Mouse (Mus musculus) naive thymus-derived CD4-positive, alpha-beta T cell, adult 2 months (primary cell): ENCODE data around the gene Ckap4.

Experiments
- DNase-seq: peaks from one replicate; pipeline ENCODE4 v3.0.0-alpha.2; 2011; ENCODE audit warnings: low read depth

The Ckap4 gene

DNA sequence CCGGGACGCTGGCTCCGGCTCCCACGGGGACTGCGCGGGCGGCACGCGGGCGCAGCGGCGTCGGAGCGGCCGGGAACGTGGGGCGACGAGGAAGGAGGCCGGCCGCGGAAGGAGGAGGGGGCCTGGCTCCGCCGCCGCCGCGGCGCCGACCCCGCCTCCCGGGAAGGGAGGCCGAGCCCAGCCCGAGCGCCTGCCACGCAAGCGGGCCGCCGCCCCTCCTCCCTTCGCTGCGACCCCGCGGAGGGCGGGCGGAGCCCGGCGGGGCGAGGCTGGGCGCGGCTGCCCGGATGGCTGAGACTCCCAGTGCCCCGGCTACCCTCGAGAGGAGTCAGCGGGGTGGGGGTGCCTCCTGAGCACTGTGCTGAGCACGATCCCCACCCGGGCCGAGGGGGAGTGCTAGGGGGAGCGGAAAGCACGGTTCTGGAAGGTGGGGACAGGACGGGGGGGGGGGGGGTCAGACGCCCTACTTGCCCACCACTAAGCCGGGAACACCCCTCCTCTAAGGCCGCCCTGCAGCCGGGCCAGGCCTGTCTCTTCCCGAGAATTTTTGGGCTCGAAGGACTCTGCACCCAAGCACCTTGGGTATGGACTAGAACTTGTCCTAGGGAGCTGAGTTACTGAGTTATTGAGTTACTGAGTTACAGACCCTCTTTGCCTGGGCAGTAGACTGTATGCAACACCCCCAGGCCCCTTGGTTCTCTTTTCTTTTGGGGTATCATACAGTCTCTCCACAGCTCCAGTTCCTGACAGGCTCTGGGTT, at the start of gene Ckap4:
Ckap4 (minus strand) TSS at position 151 of the 760 bp plus-strand sequence.
- peak; percentile 57 for DNase-seq

DNA sequence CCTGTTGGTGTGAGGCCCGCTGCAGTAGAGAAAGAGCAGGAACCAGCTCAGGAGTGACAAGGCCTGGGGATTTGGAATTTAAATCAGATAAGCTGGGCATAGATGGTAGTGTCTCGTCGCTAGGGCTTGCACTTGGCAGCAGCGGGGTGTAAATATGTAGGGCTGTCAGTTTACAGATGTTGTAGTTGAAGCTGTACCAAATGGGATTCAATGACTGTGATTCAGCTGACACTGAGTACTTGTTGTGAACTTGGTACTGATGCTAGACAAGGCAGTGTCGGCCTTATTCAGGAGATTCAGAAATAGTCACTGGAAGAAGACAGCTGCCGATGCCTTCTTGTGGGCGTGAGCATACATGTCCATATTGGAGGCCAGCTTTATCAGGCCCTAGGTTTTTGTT, 48.4 kb upstream of the Ckap4 start:
- no peak for DNase-seq

DNA sequence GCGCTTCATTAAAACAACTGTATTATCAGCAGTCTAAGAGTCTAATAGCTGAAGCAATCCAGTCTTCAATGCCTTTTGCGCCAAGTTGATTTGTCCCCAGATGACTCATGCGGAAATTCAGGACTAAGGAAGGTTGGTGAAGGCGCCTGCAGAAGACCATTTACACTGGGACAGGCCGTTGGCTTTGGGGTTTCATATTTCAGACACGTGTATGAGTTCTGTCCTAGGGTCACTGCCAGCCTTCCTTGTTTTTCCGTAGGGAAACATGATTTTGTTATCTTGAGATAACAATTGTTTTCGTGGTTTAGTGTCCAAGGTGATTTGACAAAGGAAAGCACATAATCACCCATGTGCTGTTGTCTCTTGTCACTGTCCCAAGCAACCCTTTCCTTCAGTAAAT, 47.3 kb upstream of the Ckap4 start:
- DNase-seq: no peak

DNA sequence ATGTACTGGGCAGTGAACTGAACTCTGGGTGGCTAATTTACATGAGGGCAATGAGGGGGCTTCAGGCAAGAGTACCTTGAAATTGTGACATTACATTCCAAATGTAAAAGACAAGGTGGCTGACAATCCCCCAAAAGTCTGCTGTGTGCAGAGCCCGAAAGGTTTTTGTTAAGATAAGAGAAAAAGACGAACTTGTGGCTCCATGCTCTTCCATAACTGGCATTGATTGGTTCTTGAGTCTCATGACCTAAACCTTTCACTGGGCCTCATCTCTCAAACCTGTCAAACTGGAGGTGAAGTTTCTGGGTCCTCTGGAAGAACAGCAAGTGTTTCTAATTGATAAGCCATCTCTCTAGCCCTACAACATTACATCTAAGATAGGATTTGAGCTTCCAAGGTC, 45.7 kb upstream of the Ckap4 start:
- no peak for DNase-seq

DNA sequence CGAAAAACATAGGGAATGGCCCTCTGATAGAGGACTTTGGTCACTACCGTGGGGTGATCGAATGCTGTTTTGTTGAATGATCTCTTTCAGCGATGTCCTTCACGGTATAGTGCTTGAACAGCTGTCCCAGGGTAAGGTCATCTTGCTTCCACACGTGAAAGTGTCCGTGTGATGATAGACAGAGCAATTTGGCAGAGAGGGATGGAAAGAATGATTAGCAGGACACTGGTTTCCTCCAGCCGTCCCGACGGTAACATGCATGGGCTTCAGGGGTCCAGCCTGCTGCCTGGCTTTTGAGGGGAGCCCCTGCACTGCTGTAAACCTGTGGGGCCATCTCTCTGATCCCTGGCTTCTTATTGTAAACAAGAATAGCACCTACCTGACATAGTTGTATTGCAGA, 44.9 kb upstream of the Ckap4 start:
- DNase-seq: no peak

DNA sequence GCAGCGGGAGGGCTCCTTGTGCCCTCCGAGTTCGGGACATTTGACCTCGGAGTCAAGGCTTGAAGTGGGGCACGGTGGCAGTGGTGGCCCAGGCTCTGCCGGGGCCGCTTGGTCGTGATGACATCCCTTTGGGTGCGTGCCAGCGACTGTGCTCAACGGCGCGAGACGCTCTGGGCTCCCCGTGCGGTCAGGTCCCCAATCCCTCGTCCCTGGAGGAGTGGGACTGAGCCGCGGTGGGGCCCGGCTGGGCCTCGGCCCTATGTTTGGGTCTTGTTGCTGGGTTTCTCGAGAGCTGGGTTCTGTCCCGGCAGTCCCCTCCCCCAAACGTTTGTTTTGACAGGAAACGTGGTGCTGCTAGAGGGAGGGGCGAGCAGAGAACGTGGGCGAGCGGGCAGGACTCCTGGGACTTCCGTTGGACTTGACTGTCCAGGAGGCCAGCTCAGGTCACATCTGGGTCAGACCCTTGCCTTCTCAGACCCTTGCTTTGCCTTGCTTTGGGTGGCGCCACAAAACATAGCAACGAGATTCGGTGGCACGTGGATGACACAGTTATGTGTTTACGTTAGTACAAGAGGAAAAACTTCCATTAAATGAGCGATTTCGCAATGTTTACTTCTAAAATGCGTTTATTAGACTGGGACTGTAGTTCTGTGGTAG, 43.3 kb upstream of the Ckap4 start:
- DNase-seq: peak; percentile 90

DNA sequence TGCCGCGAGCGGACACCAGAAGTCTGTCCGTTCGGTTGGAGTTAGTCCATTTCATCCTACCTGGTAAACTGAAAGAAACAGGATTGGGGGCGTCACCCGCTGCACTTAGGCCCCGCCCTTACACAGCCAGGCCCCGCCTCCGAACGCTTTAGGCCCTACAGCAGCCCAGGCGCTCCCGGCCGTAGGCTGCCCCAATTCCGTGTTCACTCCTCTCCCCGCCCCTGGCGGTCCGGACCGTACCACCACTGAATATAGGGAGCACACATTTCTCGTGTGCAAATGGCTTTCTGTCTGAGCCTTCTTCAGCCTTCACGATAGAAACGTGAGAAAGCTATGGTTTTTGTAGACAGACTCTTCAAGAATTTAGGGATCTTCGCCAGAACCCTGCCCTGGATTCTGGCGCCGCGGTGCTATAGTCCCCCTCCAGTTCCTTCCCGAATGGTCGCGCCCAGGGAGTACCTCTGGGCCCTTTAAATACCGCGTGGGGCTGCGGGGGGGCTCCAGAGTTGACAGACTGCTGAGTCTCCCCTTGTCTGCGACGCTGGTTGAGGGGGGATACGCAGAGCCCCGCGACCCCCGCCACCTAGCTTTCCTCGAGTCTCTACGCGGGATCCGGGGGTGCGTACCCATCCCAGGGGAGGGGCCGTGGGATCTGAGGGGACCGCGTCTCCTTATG, 42.7 kb upstream of the Ckap4 start, which contains the start of gene Tcp11l2:
Tcp11l2 (plus strand) TSS at position 232 of the 676 bp plus-strand sequence.
- peak; percentile 98 for DNase-seq

DNA sequence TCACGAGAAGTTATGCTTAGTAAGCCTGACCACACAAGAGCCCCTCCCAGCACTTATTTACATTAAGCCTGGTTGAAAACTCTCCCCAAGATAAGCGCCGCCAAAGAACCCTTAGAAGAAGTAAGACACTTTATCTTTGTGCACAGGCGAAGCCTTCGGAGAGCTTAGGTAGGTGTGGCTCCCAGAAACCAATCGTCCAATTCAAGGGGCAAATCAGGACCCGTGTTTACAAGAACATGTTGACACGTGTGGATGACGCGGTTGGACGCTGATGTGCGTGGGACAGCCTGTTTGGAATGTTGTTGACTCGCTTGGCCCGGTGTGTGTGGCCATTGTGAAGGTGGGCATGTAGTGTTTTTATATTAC, 42.1 kb upstream of the Ckap4 start:
- no peak for DNase-seq

DNA sequence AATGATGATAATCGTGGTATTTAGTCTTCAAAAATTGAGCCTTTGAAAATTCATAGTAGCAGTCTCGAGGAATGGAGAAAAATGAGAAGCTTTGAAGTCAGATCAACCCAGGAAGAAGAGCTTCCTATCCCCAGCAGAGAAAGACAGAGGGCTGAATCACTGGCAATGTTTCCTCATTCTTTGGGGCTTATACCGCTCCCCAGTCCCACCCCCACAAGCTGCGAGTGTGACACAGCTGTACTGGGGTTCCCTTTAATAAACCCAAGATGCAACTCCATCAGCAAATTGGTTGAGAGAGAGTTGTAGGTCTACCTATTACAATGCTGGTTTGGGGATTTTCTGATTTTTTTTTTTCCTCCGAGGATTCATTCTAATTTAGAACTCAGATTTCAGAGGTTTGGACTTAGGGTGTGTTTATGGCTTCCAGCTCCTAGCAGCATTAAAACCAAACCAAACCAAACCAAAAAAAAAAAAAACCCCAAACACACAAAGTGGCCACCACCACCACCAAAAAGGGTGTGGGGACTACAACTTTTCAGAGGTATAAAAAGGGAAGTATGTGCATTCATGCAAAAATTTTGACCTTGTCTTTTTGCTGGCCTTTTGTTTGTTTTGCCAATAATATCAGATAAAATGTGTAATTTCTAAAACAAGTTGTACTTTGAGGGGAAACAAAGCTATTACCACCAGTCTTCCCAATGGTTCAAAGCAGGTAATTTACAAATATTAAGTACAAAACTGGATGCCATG, 40.0 kb upstream of the Ckap4 start:
- DNase-seq: peak; percentile 36

DNA sequence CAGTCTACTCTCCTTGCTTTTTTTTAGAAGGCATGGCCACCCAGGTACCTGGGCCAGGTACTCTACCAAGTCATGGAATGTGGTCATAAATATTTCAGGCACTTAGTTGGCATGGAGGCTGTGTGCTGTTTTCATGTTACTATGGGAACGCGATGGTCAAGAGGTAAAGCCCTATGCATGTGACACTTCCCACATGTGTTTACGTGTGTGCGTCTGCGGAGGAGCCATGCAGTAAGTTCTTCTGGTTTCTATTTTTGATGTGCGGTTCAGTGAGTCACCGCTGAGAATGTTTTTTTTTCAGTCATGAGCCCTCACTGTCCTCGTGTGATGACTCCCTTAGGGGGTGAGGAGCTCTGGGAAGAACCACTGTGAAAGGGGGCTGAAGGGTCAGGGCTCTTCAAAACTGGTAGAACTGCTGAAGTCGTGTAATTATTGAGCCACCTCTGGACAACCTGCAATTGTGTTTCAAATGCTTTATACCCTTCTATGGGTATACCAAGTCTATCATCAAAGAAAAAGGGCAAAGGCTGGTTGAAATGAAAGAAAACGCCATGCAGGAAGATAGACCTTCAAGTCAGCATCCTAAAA, 37.3 kb upstream of the Ckap4 start:
- peak; percentile 26 for DNase-seq

DNA sequence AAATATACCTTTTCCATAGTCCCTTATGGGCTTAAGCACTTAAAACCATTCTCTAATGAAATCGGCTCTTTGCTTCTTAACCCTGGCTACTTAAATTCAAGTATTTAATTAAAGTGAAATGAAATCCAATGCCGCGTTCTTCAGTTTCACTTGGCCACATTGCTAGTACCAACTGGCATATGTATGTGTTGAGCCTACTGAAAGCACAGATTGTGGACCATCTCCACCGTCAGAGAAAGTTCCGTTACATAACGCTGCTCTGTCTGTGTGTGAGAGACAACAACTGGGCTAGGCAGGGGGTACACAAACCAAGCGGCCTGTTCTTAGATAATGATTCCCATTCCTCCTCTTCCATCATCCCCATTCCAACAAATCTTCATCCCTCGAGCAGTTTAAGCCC, 30.6 kb upstream of the Ckap4 start:
- no peak for DNase-seq

DNA sequence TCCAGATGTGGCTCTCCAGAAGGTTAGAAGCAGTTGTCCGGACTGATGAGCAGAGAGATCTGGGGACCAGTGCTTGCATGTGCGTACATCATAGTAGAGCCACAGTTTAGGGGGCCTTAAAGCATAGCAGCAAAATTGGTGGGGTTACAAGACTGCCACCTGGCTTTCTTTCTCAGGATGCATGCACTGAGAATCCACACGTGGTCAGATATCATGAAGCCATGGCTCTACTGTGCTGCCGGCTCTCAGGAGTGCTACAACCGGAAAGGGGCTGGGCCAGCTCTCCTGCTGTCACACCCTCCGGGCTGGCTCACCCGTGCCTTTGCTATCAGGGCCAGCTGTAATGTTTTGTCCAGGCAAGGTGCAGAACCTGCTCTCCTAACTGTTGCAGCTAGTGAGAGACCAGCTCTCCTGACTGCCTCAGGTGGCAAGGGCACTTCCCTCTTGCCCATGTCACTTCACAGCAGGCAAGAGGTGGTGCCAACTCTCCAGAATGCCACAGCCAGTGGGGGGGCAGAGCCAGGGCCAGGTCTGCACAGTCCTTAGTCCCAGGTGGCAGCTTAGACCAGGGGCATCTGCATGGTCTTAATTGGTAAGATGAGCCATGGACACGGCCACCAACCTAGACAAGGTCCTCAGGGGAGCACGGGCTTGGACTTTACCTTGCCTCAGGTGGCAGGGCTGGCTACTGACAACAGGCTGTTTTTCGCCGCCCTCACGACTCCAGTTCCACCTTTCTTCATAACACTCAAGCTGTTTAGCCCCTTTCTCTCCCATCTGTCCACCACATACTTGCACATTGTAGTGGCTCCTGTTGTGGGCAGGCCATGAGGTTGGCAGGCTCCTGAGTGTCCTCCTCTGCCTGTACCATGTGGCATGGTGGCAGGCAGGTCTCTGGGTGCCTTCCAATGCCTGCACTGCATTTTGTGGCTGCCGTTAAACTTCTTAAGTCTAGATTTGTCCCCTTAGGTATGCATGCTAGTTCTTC, 29.0 kb upstream of the Ckap4 start:
- DNase-seq: peak; percentile 60

DNA sequence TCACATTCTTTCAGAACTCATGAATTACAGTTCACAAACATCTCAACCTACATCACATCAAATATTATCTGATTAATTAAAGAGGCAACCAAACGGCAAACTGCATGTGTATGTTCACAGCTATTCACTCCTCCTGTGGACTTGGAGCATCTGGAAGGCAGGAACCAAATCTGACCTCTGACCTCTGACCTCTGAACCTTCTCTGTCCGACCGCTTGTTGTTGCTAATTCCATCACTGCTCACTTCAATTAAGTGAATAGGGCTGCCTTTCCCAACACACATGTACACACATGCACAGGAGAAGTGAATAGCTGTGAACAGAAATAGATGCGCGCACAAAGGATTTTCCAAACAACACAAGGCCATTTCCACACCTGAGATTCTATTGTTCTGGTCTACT, 28.3 kb upstream of the Ckap4 start:
- no peak for DNase-seq

DNA sequence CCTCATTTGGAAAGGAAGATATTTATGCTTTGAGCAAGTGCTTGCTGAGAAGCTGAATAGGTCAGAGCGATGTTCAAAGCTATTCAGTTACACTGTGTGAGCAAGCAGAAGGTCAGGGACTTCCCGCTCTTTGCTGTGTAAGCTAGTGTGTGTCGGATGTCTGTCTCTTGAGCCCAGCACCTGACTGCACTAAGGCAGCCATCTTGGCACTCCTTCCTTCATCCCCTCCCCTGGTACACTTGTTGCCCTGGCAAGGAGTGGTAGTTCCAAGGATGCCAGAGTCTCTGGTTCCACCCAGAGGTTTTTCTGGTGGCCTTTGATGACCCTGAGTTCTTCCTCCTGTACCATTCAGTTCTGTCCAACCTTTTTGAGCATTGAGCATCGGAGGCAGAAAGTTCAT, 26.1 kb upstream of the Ckap4 start:
- DNase-seq: no peak

DNA sequence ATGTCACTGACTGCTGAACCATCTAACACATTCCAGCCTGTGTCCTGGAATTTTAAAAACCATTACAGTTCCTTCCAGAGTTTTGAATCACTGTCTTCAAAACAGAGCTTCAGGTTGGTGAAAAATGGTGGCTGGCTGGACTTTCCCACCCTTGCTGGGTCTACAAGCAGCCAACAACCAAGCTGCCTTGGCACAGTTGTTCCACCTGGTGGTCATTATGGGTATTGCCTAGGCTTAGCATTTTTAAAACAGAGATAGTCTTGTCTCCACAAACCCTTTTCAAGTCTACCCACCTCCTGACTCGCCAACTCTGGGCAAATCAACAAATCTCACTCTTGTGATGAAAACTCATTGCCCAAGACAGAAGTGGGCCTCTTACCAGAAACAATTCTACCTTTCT, 24.6 kb upstream of the Ckap4 start:
- peak; percentile 39 for DNase-seq

DNA sequence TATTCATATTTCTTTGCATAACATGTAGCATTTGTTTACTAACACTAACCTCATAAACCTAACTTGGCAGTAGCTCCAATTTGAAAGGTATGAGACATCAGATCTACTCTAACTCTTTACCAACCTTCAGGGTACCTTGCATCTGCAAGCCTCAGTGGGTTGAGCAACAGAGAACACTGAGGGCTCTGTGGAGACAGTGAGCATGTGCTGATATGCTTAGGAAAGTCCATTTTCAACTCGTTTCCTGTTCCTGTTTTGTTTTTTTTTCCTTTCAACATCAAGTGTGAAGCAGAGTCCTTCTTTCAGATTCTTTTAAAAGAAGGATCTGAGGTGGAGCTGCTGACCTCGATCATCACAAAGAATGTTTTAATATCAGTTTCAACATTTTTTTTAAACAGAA, 22.3 kb upstream of the Ckap4 start:
- DNase-seq: no peak

DNA sequence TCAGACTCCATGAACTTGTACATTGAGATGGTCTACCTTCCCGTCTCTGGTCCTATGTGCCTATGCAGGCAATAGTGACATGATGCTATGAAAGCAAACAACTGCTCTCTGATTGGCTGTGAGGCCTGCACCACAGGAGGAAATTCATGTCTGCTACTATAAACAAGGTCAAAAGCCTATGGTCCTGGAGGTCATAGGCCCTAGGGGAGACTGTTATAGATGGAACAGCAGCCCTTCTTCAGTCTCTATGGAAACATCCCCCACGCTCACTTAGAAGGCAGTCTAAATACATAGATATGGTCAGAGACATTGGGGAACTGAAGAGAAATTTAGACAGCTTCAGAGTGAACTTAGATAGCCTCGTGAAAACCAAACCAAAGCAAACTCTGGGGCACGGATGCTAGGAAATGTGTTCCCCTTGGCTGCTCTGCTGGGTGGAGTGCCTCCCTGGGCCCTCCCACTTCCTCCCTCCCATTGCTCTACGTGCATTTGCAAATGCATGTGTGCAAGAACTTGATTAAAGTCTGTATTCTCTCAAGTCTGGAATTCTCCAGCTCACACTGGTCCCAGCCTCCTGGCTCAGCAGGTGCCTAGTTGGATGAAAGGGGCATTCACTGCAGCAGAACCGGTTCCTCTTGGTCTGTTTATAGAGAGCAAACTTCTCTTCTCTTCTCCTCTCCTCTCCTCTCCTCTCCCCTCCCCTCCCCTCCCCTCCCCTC, 20.6 kb upstream of the Ckap4 start:
- DNase-seq: peak; percentile 35

DNA sequence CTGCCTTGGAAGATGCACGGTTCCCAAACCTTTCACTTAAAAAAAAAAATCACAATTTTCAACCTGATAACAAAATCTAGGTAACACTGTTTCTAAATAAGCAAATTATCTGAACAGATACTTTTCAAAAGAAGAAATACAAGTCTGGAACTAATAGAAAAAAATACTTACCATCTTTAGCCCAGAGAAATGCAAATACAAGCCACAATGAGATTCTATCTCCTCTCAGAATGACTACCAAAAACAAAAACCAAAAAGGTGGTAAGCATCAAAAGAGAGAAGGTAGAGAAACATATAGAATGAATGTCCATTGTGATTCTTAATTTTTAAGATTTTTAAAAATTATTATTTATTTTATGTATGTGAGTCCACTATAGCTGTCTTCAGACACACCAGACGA, 18.6 kb upstream of the Ckap4 start:
- no peak for DNase-seq

DNA sequence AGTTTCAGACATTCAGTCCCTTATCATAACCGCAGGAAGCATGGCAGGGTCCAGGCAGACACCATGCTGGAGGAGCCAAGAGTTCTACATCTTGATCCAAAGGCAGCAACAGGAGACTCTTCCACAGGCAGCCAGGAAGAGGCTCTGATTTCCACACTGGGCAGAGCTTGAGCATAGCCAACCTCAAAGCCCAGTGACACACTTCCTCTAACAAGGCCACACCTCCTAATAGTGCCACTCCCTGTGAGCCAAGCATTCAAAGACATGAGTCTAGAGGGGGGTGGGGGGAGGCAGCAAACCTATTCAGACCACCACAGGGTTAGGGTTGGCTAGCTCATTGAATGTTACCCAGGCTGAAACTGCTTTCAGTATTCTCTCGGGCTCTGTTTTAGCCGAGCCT, 18.0 kb upstream of the Ckap4 start:
- DNase-seq: no peak

DNA sequence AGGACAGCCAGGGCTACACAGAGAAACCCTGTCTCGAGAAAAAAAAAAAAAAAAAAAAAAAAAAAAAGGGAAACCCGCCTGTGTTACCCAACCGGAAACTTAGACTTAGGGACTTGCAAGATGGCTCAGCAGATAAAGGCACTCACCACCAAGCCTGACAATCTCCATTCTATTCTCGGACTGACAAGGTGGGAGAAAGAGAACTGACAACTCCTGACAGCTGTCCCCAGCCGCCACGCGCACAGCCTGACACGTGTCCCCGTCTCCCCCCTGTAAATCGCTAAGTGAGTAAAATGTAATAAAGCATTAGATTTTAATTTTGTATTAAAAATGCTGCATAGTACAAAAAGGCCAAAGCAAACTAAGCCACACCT, 16.0 kb upstream of the Ckap4 start:
- DNase-seq: no peak
